Mouse (Mus musculus): ENCODE results near the gene Pls1.

Pls1 gene

DNA sequence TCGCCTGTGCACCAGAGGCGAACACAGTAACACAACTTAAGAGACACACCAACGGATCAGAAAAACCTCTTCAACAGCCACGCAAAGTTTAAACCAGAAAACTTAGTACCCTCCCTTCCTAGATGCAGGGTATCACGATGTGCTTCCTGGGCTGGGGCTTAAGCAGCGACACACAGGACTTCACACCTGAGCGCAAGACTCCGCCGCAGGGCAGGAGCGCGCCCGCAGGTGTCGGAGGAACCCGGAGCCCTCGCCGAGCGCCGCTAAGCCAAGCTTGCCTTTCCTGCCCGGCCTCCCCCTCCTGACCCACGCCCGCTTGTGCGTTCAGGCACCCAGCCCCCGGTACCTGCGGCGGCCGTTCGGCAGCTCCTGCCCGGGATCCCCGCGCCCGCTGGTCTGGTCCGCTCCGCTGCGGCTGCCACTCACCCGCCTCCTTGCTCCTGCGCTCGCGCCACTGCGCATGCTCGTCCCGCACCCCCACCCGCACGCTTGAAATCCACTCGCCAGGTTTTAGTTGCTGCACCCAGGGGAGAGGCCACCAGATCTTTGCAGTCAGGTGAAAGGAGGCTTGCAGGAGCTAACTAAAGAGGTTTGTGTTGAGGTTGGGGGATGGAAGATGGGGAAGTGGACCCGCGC lies at the start of gene Pls1:
Gene Pls1 (minus strand): TSS at position 487 of the 636 bp plus-strand sequence.
- peak; percentile 66 for DNase-seq (ENCODE audit: low spot score in 2 of 2)

DNA sequence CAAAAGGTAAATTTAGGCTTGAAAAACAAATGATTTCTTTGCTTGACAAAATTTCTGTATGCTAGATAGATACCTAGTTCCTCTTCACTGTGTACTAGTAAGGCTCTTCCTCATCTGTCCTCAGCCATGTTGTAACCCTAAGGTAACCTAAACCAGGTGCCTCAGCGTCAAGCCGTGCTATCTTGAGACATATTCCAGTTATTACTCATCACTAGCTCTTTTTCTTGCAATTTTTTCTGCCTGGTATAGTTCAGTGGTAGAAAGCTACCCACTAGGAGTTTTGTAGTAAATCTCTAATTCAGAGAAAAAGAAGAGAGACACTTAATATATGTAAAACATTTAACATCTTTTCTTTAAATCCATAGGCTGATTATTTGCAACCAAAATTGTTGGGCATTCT lies 37.6 kb upstream of the Pls1 start:
- no peak for DNase-seq (ENCODE audit: low spot score in 2 of 2)

DNA sequence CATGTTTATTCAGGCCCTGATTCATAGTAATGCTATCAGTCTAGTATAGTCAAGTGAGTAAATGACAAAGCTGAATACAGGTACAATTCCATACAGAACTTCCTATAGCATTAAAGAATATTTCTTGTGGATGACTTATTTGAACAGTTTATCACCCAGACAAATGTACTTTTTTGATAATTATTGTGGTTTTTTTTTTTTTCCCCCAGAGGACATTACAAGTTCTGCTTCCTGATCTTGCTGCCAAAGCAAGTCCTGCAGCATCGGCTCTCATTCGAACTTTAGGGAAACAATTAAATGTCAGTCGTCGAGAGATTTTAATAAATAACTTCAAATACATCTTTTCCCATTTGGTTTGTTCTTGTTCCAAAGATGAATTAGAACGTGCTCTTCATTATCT lies 33.1 kb upstream of the Pls1 start:
- DNase-seq (ENCODE audit: low spot score in 2 of 2), result no peak

DNA sequence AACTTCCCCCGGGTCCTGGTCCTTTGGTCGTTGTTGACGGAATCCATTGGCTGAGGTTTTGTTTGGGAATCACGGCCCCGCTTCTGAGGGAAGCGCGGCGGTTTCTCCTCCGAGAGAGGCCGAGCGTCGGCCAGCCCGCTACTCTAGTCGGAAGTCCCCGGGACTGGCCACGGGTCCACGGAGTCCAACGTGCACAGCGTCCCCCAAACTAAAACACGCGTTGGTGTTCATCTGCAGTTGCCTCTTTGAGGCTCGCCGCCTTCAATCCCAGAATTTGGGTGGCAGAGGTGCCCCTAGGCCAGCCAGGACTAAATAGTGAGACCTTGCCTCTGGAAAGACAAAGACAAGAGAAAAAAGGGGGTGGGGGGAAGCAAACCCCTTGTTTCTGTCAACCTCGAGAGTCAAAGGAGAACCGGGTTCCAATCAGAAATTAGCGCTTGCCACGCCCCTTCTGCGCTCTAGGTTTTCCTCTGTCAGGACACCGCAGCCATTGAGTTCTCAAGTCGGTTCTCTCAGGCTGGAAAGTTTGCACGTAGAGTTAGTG lies 13.0 kb upstream of the Pls1 start:
- DNase-seq (ENCODE audit: low spot score in 2 of 2), result peak in 1 of 2 experiments; percentile 16

DNA sequence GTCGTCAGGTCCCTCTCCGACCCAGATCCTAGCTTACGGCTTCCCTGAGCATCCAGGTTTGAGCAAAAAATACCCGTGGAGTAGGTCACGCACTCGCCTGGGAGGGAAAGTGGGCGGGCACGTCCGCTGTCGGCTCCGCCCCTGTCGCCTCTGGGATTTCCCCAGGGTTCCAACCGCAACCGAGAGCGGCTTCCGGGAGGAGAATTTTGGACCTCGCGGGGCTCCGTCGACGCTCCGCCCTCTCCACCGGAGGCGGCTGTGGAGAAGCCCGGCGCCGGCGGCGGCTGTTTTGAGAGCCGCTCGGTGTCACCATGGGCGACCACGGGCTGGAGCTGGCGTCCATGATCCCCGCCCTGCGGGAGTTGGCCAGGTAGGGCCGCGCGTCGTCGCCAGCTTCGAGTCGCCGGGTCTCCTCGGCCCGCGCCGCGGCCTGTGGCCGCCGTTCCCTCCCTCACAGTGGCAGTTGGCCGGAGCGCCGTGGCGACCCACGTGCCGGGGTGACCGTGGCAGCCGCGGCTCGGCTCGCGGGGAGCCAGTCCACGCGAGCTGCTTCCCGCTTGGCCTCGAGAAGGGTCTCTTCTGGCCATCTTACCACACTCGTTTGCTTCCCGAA lies 12.4 kb upstream of the Pls1 start, which contains the start of gene Atr:
Gene Atr (plus strand): TSS at position 184 of the 613 bp plus-strand sequence.
- DNase-seq (ENCODE audit: low spot score in 2 of 2), result peak; percentile 92 to 94

DNA sequence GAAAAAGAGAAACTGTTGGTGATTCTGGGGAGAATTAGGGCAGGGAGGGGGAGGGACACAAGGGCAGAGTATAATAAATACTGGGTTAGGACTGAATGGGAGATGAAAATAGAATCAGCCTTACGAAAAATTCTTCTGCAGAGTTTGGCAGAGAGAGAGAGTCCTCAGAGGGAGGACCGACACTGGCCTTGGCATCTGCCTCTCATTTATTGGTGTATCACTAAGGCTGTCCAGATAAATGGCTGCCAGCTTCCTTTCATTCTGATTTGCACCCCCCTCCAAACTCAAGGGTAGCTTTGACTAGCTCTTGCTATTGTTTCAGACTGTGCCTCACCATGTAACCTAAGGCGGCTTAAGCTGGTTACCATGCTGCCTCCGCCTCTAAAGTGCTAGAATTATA lies 10.9 kb upstream of the Pls1 start:
- no peak for DNase-seq (ENCODE audit: low spot score in 2 of 2)

DNA sequence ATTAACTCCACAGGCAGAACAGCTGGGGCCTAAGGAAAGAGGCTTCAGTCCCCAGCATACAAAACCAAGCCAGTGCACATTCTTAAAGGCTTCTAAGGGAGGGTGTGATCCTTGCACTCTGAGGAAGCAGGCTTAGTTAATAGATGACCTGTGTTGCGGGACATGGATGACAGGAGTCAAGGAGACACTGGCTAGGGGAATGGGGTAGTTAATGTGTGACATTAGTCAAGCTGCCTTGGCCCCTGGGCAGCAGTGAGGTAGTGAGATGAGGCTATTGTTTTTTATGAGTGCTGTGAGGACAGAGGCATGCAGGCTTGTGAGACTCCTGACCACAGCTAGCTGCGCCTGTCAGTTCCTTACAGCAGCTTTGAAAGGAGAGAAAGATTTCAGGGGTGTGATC lies 9.8 kb upstream of the Pls1 start:
- no peak for DNase-seq (ENCODE audit: low spot score in 2 of 2)

DNA sequence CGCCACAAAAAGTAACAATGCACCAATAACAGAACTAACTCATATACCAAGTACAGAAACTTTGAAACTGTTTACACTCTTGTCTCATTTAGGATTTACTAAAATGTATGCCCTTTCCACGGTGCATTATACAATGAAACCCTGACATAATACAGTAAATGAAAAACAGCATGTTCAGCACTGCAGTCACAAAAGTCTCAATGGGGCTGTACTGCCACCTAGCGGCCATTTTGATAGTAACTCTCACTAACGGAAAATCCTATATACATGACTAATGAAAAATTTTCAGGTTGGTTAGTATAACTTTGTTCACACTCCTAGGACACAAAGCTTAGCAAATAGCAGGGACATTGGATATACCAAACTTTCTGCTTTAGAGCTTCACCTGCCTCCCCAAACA lies 7.8 kb upstream of the Pls1 start:
- peak; percentile 37 to 65 for DNase-seq (ENCODE audit: low spot score in 2 of 2)

DNA sequence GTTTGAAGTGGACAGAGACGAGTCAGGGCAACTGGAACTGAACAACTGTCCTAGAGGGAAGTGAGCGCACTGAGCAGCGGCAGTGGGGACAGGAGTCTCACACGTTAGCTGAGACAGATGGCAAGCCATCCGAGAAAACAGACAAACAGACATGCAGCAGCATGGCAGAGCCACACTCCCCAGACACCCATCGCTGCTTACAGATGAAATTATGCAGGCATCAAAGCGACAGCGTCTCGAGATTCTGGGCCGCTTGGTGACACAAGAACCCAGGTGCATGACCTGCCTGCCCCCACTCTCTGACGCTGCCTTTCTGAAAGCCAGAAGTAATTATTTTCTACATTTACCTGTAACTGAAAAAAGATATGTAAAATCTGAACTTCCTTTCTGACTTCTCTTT lies 6.6 kb upstream of the Pls1 start:
- DNase-seq (ENCODE audit: low spot score in 2 of 2), result no peak

DNA sequence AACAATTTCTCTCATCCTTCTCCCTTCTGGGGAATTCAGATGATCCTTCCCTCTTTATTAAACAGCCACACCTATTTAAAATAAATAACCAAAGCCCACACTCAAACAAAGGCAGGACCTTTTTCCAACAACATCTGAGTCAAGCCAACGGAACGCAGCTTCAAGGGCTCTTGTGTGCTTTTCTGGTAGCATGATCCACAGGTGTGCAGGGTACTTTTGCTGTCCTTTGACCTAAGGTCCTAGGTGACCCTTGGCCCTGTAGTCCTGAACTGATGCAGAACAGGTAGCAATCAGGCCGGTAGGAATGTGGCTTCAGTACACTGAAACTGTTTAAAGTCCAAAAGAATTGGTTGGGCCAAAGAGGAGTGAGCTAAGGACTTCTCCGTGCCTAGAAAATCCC lies 600 bp upstream of the Pls1 start:
- no peak for DNase-seq (ENCODE audit: low spot score in 2 of 2)

DNA sequence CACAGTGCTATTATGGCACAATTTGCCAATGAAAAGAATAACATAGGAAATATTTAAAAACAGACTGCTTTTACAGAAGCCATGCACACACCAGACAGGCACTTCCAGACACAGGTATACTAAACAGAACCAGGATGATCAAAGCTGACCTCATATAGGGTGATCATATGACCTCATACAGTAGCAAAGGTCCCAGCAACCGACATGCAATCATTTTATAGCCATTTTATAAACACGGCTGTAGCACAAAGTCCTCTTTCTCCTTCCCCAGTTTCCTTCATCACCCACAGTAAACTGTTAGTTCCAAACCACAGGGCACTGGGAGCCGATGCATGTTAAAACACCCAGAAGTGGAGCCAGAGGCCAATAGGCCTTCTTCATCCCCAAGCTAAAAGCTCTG lies 5.7 kb downstream of the Pls1 start:
- no peak for DNase-seq (ENCODE audit: low spot score in 2 of 2)

DNA sequence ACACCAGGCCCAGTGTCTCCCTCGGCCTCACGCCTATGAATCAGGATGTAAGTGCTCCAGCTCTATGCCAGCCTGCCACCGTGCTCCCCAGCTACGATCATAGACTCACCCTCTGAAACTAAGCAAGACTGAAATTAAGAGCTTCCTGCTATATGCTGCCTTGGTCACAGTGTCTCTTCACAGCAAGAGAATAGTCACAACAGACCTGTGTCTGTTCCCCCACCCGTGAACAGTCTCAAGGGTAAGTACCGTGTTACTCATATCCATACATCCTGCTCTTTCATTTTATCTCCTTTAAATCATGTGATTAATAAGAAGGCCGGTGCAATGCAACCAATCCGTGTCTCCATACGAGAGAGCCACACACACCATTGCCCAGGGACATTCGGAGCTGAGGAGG lies 9.4 kb downstream of the Pls1 start:
- peak in 1 of 2 experiments; percentile 14 for DNase-seq (ENCODE audit: low spot score in 2 of 2)

DNA sequence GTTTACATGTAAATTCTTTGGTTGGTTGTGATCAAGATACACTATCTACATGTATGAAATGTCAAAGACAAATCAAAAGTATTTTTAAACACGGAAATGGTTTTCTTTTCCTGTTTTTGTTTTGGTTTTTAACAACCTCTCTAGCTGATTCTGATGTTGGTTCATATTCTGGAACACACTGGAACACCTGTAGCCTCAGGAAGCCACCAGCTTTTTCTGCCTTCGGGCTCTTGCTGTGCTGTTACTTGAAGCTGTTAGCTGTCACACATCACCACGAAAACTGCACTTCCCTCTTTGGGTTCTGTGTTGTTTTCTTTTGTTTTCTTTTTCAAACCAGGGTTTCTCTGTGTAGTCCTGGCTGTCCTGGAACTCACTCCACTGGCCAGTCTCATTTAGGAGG lies 10.3 kb downstream of the Pls1 start:
- peak in 1 of 2 experiments; percentile 20 for DNase-seq (ENCODE audit: low spot score in 2 of 2)

DNA sequence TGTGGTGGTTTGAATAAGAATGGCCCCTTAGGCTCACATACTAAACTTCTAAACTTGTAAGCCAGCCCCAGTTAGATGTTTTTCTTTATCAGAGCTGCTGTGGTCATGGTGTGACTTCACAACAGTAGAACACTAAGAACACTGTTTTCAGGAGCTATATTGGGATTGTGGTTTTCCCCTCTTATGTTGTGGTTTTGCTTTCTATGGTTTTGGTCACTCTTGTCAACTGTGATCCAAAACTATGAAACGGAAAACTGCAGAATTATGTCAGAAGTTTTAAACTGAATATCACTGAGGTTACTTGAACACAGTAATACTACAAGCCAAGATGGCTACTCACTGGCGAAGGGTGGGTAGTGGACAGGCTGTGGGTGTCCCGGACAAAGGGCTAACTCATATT lies 12.4 kb downstream of the Pls1 start:
- DNase-seq (ENCODE audit: low spot score in 2 of 2), result no peak

DNA sequence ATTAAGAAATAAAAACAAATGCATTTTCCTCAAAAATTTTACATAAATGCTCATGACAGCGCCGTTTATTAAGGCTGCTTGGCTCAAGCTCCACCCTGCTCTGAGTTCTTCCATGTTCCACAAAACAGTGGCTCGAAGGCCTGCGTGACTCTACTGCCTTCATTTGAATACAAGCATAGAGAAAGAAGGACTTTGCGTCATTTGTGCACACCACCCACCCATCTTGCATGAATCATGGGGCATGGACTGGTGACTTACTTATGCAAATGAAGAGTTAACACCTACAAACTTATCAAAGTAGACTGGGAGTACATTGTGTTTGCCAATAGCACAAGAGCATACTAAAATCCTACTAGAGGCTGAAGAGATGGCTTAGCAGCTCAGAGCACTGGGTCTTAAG lies 17.5 kb downstream of the Pls1 start:
- DNase-seq (ENCODE audit: low spot score in 2 of 2), result no peak

DNA sequence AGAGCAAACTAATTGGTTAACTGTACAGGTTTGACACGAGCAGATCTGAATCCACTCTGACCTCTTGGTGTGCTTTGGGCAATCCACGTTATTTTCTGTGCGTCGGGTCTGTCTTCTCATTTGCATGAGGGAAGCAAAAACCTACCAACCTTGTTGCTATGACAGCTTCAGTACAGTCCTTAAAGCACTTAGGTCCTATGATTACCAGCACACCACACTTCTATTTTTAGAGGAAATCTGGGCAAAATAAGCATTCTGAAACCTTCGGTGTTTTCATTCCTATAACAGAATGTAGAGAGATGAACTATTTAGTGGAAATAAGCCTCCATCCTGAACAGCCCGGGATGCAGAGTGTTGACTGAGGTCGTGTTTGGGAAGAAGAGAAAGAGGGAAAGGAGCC lies 22.6 kb downstream of the Pls1 start:
- DNase-seq (ENCODE audit: low spot score in 2 of 2), result no peak

DNA sequence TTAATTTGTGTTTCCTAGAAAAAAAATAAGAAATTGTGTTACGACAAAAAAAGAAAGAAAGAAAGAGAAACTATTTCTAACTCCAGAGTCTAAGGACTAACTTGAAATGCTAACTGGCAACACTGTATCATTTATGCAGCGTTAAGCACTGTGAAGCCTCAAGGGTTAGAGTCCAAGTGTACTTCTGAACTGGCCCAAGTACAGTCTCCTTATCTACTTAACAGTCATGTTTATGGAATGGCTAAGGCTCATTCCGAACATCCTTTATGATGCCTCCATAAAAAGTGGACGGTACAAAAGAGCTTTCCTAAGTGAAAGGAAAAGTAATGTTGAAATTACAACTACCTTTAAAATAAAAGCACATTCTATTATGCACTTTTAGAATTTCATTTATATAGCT lies 29.4 kb downstream of the Pls1 start:
- DNase-seq (ENCODE audit: low spot score in 2 of 2), result no peak

DNA sequence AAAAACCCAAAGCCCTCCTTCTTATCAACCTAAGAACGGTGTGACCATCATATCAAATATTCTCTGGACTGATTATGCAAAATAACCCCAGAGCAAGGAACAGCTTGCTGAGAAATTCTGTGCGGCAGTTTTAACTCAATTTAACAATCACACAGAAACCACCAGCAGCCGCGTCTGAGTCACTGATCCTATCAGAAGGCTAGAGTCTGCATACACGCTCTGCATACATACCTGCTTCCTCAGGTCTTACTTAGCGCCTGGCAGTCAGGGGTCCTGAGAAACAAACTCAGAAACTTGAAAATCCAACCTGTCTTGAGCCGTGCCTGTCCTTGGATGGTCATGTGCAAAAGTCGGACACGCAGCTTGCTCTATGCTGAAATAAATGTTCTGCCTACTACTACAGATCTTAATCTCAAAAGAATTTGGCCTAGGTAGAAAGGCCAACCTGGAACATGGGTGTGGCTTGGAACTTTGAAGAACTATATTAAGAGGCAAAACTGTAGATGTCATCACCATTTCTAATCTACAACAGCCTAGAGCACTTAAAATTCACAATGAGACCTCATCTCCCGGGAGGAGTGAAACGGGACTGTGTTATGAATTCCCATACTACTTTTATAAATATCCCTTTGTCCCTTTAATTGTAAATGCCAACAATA lies 30.0 kb downstream of the Pls1 start:
- no peak for DNase-seq (ENCODE audit: low spot score in 2 of 2)

DNA sequence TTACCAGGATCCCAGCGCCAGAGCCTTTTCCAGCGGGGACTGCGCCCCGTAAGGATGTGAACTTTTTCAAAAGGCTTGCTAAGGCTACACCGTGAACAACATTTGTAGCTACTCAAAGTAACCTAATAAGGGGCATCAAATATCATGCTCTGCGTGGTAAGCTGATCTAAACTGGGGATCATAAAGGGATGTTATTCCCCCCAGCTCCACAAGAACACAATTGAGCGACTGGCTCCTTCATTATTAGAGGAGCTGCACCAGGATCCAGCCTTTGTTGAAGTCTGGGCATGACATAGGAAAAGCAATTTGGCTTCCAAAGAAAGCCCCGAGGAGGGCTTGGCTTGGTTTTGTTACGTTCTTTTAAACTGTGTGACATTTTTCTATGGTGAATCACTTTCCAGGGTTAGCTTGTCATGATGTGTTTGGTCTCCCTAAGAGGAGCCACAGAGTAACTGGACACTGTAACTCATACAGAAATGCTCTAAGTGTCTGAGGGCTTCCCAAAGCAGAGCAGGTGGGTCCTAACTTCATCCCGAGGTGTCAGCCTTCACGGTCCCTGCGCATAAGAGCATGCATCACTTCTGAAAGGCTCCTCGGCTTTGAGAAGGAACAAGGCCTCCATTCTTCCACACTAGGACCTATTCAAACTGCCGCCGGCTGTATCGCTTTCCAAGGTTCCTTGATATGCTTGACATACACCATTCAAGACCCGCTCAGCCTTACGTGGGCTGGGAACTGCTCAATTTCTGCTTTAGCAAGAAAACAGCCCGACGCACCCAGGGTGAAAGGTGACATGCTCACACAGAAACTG lies 31.2 kb downstream of the Pls1 start:
- no peak for DNase-seq (ENCODE audit: low spot score in 2 of 2)

DNA sequence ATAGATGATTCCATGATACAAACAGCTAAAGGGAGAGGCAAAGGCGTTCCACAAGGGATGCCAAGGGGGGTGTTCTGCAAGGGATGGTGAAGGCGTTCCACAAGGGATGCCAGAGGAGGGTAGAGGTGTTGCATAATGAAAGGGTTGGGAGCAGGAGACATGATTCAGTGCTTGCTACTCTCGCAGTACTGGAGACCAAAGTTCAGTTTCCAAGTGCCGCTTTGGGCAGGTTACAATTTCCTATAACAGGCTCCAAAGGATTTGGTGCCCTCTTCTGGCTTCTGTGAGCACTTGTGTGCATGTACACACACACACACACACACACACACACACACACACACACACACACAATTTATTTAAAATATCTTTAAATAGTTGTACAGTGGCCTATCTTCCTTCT lies 33.3 kb downstream of the Pls1 start:
- DNase-seq (ENCODE audit: low spot score in 2 of 2), result no peak

DNA sequence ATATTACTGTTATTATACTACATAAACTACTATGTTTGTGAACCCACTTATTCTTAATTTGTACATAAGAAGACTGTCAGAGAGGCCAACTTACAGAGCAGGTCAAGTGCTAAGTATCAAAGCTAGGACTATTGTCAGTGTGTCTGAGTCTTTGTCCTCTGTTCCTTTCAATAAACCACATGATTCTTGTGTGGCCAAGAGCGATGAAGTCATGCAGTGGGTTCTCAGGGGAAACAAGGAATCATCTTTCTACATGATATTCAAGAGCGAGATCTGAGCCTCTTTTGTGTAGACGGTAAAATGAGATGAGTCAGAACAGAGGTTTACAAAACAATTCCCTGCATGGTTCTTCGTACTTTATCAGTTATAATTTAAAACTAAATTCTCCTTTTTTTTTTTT lies 35.5 kb downstream of the Pls1 start:
- DNase-seq (ENCODE audit: low spot score in 2 of 2), result no peak

DNA sequence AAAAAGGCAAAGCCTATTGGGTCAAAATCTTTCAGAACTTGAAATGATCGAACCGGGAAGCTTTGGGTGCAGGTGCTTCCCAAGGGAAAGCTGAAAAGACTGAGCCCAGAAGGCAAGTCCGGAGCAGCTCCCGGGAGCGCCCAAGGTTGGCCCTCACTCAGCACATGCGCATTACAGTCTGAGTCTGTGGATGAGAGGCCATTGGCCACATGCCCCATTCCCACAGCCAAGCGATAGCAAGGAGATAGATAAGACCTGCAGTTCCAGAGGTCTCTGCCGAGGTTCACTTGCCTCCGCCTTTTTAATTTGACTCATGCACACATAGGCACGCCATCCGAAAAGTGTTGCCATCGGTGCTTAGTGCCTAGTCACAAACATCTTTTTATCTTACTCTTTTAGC lies 39.7 kb downstream of the Pls1 start:
- no peak for DNase-seq (ENCODE audit: low spot score in 2 of 2)
